Mouse (Mus musculus) ovary, postnatal 36 days (tissue): ENCODE data around the gene Xlr4b.
A peak's percentile ranks its signal among the peaks of the same experiment; 100 is the strongest.
"Not testable (repeated sequence)": the region's sequence is repeated elsewhere in the genome, so short reads cannot be mapped to it uniquely, and the experiment has no call there.

Source experiments
- DNase-seq: peaks from one replicate; pipeline ENCODE4 v3.0.0; 2022; ENCODE audit warnings: low spot score, mixed read lengths

Xlr4b gene

DNA sequence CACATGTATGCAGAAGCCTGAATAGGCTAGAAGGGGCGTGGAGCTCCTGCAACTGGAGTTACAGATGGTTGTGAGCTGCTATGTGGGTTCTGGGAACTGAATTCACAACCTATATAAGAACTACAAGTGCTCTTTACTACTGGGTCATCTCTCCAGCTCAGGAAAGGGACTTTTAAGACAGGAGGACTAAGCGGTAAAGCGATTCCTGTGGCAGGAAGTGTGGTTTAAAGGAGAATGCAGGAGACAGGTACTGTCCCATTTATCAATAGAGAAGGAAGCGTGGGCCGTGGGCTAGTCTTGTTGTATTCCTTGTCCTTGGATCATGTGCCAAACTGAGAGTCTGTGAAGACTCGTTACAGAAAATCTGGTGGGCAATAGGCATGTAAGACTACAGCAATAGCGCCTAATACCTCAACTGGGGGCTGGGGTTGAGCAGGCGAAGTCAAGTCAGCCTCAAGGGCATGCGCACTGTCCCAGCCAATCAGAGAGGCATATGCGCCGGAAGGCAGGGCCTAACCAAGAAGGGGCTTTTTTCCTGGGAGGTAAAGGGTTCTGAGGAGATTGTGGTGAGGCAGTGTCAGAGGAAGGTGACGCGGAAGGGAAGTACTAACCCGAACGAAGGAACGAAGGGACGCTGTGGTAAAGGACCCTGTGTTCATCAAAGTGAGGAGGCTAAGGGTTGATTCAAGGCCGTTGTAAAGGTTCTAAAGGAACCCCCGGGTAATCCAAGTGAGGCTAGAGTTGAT, at the start of gene Xlr4b:
Gene Xlr4b (plus strand): TSS at position 515 of the 746 bp plus-strand sequence.
- DNase-seq = not testable (repeated sequence)

DNA sequence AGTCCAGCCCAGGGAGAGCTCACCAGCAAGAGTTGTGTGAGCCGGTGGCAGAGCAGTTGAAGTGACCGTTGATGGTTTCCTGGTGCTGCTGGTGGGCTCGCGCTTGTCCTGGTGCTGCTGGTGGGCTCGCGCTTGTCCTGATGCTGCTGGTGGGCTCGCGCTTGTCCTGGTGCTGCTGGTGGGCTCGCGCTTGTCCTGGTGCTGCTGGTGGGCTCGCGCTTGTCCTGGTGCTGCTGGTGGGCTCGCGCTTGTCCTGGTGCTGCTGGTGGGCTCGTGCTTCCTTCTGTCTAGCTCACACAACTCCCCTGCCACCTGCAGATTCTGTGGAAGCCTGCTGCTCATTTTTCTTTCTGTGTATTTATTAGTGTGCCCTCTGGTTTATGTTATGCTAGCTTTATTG, 37.2 kb upstream of the Xlr4b start, which contains the start of gene Spin2d:
Gene Spin2d (minus strand): TSS at position 101 of the 400 bp plus-strand sequence.
- not testable (repeated sequence) for DNase-seq

DNA sequence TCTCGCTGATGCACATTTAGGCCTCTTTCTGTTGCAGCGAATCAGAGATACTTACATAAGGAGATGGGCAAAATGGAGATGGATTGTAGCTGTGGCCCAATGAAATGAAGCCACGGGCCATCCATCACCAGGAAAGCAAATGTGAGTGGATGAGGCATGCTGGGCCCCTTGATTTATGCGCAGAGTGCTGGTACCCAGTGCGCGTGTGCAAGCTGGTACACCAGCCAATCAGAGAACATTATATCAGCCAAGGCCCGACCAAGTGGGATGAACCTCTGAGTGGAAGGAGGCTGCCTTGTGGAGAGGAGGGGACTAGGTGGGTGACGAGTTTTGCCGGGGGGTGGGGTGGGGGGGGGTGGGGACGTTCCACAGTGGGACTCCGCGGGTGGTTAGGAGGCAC, 22.2 kb upstream of the Xlr4b start, which contains the start of gene Xlr3b:
Gene Xlr3b (plus strand): TSS at position 274 of the 400 bp plus-strand sequence.
- DNase-seq = not testable (repeated sequence)

DNA sequence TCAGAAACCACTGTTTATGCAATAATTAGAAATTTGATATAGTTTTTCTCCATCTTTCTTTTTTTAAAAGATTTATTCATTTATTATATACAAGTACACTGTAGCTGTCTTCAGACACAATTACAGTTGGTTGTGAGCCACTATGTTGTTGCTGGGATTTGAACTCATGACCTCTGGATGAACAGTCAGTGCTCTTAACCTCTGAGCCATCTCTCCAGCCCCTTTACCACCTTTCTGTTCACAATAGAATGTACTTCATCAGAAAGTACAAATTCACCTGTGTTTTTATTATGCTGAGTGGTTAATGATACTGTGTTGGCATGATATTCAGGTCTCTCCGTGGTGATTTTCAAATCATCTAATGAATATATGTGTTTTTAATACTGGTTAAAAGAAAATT, 11.2 kb downstream of the Xlr4b start:
- no peak for DNase-seq

DNA sequence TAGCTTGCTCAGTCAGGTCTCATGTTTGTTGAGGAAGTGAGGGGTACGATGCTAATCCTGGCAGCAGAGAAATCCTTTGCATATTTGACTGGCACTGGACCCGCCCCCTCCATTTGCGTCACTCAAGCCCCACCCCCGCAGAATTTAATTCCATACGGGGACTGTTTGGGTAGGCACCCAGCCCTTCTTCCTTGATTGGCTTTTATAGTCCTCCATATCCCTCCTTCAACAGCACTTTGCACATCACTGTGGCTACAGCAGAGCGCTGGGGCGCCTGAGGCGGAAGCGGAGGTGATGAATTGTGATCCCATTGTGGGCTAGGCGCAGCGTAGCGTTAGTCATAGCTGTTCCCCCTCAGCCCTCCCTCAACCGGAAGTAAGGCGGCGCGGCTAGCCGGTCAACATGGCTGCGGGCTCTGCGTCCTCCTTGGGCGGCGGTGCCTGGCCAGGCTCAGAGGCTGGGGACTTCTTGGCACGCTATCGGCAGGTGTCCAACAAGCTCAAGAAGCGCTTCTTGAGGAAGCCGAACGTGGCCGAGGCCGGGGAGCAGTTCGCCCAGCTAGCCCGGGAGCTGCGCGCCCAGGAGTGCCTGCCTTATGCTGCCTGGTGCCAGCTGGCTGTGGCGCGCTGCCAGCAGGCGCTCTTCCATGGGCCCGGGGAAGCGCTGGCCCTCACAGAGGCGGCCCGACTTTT, 13.9 kb downstream of the Xlr4b start, which contains the start of gene F8a:
Gene F8a (plus strand): TSS at position 378 of the 692 bp plus-strand sequence.
- DNase-seq = peak; percentile 76

DNA sequence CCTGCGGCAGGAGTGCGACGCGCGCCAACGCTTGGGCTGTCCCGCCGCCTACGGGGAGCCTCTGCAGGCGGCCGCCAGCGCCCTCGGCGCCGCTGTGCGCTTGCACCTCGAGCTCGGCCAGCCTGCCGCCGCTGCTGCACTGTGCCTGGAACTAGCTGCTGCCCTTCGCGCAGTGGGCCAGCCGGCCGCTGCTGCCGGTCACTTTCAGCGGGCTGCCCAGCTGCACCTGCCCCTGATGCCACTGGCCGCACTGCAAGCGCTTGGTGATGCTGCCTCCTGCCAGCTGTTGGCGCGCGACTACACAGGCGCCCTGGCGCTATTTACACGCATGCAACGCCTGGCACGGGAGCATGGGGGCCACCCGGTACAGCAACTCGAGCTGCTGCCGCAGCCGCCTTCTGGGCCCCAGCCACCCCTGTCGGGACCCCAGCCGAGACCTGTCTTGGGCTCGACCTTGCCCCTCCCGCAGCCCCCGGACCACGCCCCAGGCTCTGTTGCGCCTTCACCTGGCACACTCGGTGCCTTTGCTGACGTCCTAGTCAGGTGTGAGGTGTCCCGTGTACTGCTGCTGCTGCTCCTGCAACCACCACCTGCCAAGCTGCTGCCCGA, 14.6 kb downstream of the Xlr4b start:
- DNase-seq = peak; percentile 47

DNA sequence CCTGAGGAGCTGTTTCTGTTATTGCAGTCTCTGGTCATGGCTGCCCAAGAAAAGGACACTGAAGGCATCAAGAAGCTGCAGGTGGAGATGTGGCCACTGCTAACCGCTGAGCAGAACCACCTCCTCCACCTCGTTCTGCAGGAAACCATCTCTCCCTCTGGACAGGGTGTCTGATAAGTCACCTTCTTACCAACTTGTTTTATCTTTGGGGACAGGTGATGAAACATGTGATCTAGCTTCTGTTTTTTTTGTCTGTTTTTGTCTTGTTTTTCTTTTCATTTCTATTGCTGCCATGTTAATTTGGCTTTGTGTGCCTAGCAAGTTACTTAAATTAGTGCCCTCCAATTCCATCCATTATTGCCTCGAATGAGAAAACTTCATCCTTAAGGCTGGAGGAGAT, 15.2 kb downstream of the Xlr4b start:
- no peak for DNase-seq

DNA sequence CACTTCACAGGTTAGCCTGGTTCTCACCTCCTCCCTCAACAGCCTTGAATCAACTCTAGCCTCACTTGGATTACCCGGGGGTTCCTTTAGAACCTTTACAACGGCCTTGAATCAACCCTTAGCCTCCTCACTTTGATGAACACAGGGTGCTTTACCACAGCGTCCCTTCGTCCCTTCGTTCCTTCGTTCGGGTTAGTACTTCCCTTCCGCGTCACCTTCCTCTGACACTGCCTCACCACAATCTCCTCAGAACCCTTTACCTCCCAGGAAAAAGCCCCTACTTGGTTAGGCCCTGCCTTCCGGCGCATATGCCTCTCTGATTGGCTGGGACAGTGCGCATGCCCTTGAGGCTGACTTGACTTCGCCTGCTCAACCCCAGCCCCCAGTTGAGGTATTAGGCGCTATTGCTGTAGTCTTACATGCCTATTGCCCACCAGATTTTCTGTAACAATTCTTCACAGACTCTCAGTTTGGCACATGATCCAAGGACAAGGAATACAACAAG, 28.7 kb downstream of the Xlr4b start, which contains the start of gene Xlr4c:
Gene Xlr4c (minus strand): TSS at position 310 of the 505 bp plus-strand sequence.
- not testable (repeated sequence) for DNase-seq

DNA sequence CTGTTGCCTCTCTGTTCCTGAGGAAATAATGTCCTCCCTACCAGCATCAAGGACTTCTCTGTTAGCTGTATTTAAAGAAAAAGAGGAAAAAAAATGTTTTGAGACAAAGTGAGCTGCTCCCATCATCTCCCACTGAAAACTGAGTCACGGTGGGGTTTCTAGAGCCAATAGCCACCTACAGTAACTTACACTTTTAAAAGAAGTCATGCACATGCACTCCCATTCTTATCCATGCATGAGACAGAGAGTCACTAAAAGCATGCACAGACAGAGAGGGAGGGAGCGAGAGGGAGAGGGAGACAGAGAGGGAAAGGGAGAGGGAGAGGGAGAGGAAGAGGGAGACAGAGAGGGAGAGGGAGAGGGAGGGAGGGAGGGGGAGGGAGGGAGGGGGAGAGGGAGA, 48.3 kb downstream of the Xlr4b start:
- DNase-seq = not testable (repeated sequence)

DNA sequence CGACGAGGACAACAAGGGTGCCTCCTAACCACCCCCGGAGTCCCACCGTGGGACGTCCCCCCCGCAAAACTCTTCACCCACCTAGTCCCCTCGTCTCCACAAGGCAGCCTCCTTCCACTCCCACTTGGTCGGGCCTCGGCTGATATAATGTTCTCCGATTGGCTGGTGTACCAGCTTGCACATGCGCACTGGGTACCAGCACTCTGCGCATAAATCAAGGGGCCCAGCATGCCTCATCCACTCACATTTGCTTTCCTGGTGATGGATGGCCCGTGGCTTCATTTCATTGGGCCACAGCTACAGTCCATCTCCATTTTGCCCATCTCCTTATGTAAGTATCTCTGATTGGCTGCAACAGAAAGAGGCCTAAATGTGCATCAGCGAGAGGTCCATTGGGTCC, 51.1 kb downstream of the Xlr4b start, which contains the start of gene Xlr3c:
Gene Xlr3c (minus strand): TSS at position 121 of the 400 bp plus-strand sequence.
- not testable (repeated sequence) for DNase-seq
